Mouse (Mus musculus): ENCODE data around the gene Ccdc50. TPM values are rescaled to one million over a fixed set of nuclear protein-coding genes. Genes with fewer than 3 reads are reported as not detected.

Gene Ccdc50
- polyA plus RNA-seq, 1 experiment: 23.6 TPM

DNA sequence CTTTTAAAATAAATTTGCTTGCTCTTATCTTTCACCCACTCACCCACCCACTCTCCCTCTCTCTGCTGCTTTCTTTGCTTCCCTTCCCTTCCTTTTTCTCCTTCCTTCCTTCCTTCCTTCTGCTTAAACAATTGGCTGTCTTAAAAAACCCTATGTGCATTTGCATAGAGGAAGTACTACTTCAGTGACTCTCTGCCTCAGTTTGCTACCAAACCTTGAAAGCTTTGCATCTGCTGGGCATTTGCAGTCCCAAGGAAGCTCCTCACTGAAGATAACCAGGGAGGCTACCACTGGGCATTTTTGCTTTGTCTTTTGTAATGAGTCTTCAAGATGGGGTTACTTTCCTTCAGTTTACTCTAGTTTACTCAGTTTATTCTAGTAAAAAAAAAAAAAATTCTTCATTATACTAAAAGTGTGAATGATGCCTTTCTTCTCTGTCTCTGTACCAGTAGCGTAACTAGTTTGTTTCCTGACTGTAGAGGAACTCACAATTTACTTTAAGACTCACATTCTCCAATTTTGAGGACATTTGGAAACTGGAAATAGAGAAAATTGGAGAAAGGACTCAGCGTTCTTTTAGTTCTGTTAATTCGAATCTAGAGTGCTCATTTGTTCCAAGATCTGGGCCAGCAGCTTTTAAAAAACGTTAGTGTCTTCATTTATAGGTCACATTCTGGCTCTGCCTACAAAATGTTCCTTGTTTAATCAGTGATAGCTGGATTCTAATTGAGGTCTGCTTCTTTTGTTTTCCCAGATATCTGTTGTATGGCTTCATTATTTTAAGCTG lies 6.8 kb downstream of the Ccdc50 start:
- no peak for DNase-seq (ENCODE audit: low read depth)

- no peak for DNase-seq (ENCODE audit: low read depth)
Observed at GRCm38 (mm10) chr16:27396951-27397350, 8.3 kb downstream of the Ccdc50 start.

GRCm38 (mm10) chr16:27399026-27399718 lies 10.5 kb downstream of the Ccdc50 start:
- no peak for DNase-seq (ENCODE audit: low read depth)

DNA sequence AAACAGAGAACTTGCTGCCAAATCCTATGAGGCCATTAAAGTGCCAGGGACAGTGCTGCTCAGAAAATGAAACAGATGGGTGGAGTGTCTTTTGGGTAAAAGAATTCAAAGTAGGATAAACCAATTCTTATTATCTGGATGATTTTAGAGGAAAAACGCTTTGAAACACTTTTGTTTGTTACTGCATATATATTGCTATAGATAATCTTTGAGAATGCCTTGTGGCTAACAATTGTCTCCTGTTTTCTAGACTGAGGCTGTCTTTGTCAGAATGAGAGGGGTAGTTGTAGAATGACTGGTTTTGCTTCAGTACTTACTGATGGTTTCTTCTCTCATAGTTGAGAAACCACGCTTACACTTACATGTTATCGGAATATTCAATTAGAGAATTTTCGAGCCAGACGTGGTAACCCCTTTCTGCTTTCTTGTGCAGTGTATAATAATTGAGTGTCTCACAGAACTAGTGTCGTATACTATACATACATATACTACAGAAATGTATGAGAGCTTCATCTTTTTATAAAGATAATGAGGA lies 11.1 kb downstream of the Ccdc50 start:
- no peak for DNase-seq (ENCODE audit: low read depth)

GRCm38 (mm10) chr16:27401579-27401978 lies 12.9 kb downstream of the Ccdc50 start:
- DNase-seq (ENCODE audit: low read depth): no peak

DNA sequence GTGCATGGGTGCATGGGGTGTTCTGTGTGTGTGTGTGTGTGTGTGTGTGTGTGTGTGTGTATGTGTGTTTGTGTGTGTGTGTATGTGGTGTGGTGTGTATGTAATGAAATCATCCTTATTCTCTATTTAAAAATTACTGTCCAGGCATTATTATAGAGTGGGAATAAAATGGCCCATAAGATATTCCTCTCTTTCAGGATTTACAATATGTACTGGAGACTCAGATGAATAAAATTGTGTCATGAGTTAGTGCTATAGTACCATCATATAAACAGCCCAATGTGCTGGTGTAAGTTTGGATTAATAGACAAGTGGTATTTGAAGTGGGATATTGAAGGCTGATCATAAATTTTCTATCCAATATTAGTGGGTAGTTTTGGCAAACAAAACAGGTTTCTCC lies 15.4 kb downstream of the Ccdc50 start:
- DNase-seq (ENCODE audit: low read depth): no peak

GRCm38 (mm10) chr16:27416937-27417584 lies 28.4 kb downstream of the Ccdc50 start:
- no peak for DNase-seq (ENCODE audit: low read depth)

GRCm38 (mm10) chr16:27417632-27418031 lies 29.0 kb downstream of the Ccdc50 start:
- no peak for DNase-seq (ENCODE audit: low read depth)

GRCm38 (mm10) chr16:27420982-27421381 lies 32.3 kb downstream of the Ccdc50 start:
- DNase-seq (ENCODE audit: low read depth): no peak

GRCm38 (mm10) chr16:27435034-27435433 lies 46.4 kb downstream of the Ccdc50 start:
- no peak for DNase-seq (ENCODE audit: low read depth)

GRCm38 (mm10) chr16:27443941-27444340 lies 55.3 kb downstream of the Ccdc50 start:
- DNase-seq (ENCODE audit: low read depth): no peak

- DNase-seq (ENCODE audit: low read depth): no peak
Observed at GRCm38 (mm10) chr16:27449360-27449759, 60.7 kb downstream of the Ccdc50 start.

- no peak for DNase-seq (ENCODE audit: low read depth)
Observed at GRCm38 (mm10) chr16:27450655-27451054, 62.0 kb downstream of the Ccdc50 start.

GRCm38 (mm10) chr16:27453396-27453795 lies 64.7 kb downstream of the Ccdc50 start:
- no peak for DNase-seq (ENCODE audit: low read depth)

- DNase-seq (ENCODE audit: low read depth): no peak
Observed at GRCm38 (mm10) chr16:27453823-27454222, 65.2 kb downstream of the Ccdc50 start.

DNA sequence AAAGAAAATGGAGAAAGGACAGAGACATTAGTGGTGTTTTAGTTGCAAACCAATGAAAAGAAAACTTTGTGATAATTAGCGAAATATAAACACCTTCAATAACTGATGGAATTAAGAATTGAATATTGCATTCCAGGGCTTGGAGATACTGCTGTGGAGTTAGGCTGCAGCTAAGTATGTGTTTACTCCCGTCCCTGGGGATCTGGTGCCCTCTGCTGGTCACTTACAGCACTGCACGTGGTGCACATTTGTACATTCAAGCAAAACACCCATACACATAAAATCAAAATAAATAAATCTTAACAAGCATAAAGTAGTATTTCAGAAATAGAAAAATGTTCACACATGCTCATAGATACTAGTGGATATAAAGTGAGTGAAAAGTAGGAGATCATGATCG lies 68.6 kb downstream of the Ccdc50 start:
- no peak for DNase-seq (ENCODE audit: low read depth)

DNA sequence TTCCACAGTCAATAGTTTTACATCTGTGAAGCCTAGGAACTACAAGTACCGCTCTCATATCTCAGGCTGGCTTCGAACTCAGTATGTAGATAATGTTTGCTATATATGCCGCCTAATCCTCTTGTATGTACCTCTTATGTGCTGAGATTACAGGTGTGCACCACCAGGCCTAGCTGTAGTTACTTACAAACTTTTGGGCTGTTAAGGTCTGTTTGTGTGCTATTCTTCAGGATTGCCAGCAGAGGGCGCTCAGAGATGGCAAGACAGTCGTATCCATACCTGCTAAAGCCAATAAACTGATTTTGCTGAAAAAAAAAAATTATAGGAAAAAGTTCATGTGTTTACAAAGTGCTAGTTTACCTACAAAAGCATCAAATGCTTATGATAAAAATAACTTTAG lies 80.1 kb downstream of the Ccdc50 start:
- DNase-seq (ENCODE audit: low read depth): no peak

- no peak for DNase-seq (ENCODE audit: low read depth)
Observed at GRCm38 (mm10) chr16:27471389-27471788, 82.7 kb downstream of the Ccdc50 start.

DNA sequence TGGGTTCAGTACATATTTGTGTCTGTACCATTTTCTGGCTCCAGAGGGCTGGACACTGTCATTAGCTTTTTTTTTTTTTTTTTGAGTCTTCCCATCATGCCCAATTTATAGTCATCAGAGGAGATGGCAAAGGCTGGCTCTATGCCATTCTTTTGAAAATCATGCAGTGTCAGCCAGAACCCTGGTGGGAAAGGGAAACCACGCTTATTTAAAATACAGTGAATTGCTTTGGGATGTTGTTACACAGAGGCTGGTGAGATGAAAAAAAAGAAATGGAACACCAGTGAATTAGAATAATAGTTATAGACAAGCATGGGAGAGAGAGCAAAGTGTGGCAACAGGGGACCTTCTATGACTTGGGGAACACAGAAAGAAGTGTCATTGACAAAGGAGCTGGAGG lies 95.2 kb downstream of the Ccdc50 start:
- no peak for DNase-seq (ENCODE audit: low read depth)

All from gonadal fat pad, adult 2 months (tissue).